12 mouse cellular contexts compared by ENCODE assay signal in genomic region chr1:74059552-74059951, GRCm38 (mm10).
DNase-seq lines count a peak whose midpoint lies in the region; ATAC-seq and TF ChIP-seq lines count a peak whose summit lies in the region.
"Had no signal": no experiment of that assay in that cellular context is flagged by ENCODE, and none has a peak within 500 bp of the region (broad histone marks: within the 10 kb centered on the region; RNA-seq: fewer than 3 reads in every experiment).

No protein-coding gene starts in this region.

- no peak for ATAC-seq in lung, postnatal 0 days
- peak; percentile 38; the same call in 1 of the 2 replicates for ATAC-seq in limb, embryonic 14.5 days (ENCODE audit: low FRiP score, low read depth)

- 75% methylated on average over 5 of the region's 5 CpGs for WGBS in lung, postnatal 0 days
- 84% methylated on average over 5 of the region's 5 CpGs for WGBS in limb, embryonic 14.5 days

- no peaks in the 10 kb centered on the region for H3K9me3 ChIP-seq in lung, postnatal 0 days (ENCODE audit: low read length)
- no peaks in the 10 kb centered on the region for H3K9me3 ChIP-seq in limb, embryonic 14.5 days (ENCODE audit: control insufficient read depth, low read length)
- H3K9me3 ChIP-seq: hindbrain, embryonic 10.5 days; lung, embryonic 15.5 days had no signal

- no peaks in the 10 kb centered on the region for H3K36me3 ChIP-seq in lung, postnatal 0 days (ENCODE audit: insufficient read depth, low read length)
- H3K36me3 ChIP-seq in limb, embryonic 14.5 days (ENCODE audit: control insufficient read depth, insufficient read depth, low read length) = peaks cover under 1% of the 10 kb centered on the region; the same call in 1 of the 2 replicates
- H3K36me3 ChIP-seq: hindbrain, embryonic 10.5 days; lung, embryonic 15.5 days had no signal

- TF ChIP-seq CTCF in lung, postnatal 0 days (IDR thresholded peaks at IDR 0.05) = no peak

- DNase-seq in lung, postnatal 0 days (ENCODE audit: low spot score) = no peak
- DNase-seq in lung, postnatal 14 days = no peak
- DNase-seq in kidney, adult 8-10 months = peak; percentile 73 to 83
- DNase-seq in limb, embryonic 14.5 days (ENCODE audit: low spot score) = no peak
- DNase-seq in MN1 (ENCODE audit: low spot score) = no peak
- no peak for DNase-seq in spleen, postnatal 14 days (ENCODE audit: low spot score in 2 of 2)
- DNase-seq in Muller cell, postnatal 12 days (ENCODE audit: inconsistent ontology term) = no peak
- DNase-seq: cerebellum, postnatal 25 days; thymus, postnatal 36 days had no signal

- H3K4me3 ChIP-seq in lung, postnatal 0 days (ENCODE audit: low read depth, low read length) = no peak overlapping the region
- no peak overlapping the region for H3K4me3 ChIP-seq in limb, embryonic 14.5 days (replicated peaks; ENCODE audit: low read length)
- H3K4me3 ChIP-seq: hindbrain, embryonic 10.5 days; lung, embryonic 15.5 days; myocyte had no signal

- H3K4me1 ChIP-seq in lung, postnatal 0 days (ENCODE audit: insufficient read depth, low read depth, low read length) = peaks cover 13% of the 10 kb centered on the region; the same call in 1 of the 2 replicates
- peaks cover 21% of the 10 kb centered on the region for H3K4me1 ChIP-seq in limb, embryonic 14.5 days (ENCODE audit: control insufficient read depth, insufficient read depth, low read length)

- H3K27me3 ChIP-seq in lung, postnatal 0 days (replicated peaks; ENCODE audit: insufficient read depth, low read length) = no peaks in the 10 kb centered on the region
- no peaks in the 10 kb centered on the region for H3K27me3 ChIP-seq in limb, embryonic 14.5 days (ENCODE audit: control insufficient read depth, insufficient read depth, low read length)
- H3K27me3 ChIP-seq: lung, embryonic 15.5 days had no signal

- no peak overlapping the region for H3K9ac ChIP-seq in lung, postnatal 0 days (replicated peaks; ENCODE audit: low read depth)
- no peak overlapping the region for H3K9ac ChIP-seq in limb, embryonic 14.5 days (ENCODE audit: low read depth, low read length, severe bottlenecking)
- H3K9ac ChIP-seq: lung, embryonic 15.5 days had no signal

- TF ChIP-seq POLR2A in limb, embryonic 14.5 days (IDR thresholded peaks at IDR 0.05; ENCODE audit: borderline replicate concordance, extremely low read depth, insufficient read depth, insufficient read length) = no peak

- H3K27ac ChIP-seq in lung, postnatal 0 days (ENCODE audit: low read length) = peak overlapping the region; percentile 21; the same call in 1 of the 2 replicates
- no peak overlapping the region for H3K27ac ChIP-seq in limb, embryonic 14.5 days (replicated peaks; ENCODE audit: low read depth, low read length)
- H3K27ac ChIP-seq: lung, embryonic 15.5 days had no signal

- no peak overlapping the region for H3K4me2 ChIP-seq in lung, postnatal 0 days (replicated peaks; ENCODE audit: low read depth, low read length)
- H3K4me2 ChIP-seq in limb, embryonic 14.5 days (replicated peaks; ENCODE audit: low read depth, low read length, severe bottlenecking) = no peak overlapping the region
- H3K4me2 ChIP-seq: lung, embryonic 15.5 days had no signal

- no peak for TF ChIP-seq EP300 in lung, postnatal 0 days (IDR thresholded peaks at IDR 0.05)

Comparison
In these comparisons a context has a peak if more than half of its experiments do, and no peak if none do; other contexts are left out.
1. DNase-seq: peak in kidney, adult 8-10 months (2 of 2); none in lung, postnatal 0 days (single experiment), lung, postnatal 14 days (single experiment), limb, embryonic 14.5 days (single experiment), MN1 (single experiment), spleen, postnatal 14 days (0 of 2) and Muller cell, postnatal 12 days (single experiment).